In the genomic region with DNA sequence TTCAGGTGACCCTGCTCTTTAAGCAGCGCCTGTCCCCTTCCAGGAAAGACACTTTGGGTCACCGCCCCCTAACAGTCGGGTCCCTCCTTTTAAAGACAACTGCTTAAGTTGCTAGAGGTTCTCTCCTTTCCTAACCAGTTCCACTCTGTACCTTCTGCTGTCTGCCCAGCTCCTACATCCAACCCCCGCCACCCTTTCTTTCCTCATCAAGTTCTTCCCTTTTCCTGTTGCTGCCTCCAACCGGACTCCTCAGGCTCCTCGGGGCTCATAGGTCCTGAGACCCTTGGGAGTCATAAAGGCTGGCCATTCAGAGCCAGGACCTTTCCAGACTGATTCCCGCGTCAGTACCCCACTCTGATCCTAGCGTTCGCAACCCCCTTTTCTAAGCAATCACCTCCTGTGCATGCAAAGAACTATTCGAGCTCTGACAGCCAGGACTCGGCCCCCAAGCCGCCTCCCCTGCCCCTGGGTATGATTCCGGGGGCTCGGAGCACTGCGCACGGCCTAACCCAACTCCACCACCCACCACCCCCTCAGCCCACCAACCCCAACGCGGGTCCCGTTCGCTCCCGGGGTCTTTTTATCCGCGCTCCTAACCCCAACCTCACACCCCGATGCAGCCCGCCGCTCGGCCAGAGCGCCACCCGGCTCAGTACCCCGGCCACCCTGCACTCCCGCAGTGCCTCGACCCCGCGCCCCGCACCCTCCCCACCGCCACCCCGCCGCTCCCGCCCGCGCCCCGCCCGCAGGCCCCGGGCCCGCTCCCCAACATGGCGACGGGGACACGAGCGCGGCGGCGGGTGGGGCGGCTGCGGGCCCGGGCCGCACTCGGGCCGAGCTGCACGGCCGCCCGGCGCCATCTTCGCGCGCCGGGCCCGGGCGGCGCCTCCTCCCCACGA, we compare ENCODE assay signal across 8 mouse cellular contexts. TPM values are rescaled to one million over a fixed set of nuclear protein-coding genes. Genes with fewer than 3 reads are reported as not detected.
DNase-seq lines count a peak whose midpoint lies in the region; ATAC-seq and TF ChIP-seq lines count a peak whose summit lies in the region.

No protein-coding gene starts in this region.

- no peak for TF ChIP-seq EP300 in liver, postnatal 0 days (IDR thresholded peaks at IDR 0.05; ENCODE audit: low read depth)

- H3K27ac ChIP-seq in heart, embryonic 13.5 days (replicated peaks): peak overlapping the region; percentile 93
- peak overlapping the region; percentile 88 for H3K27ac ChIP-seq in kidney, embryonic 15.5 days
- peak overlapping the region; percentile 95 for H3K27ac ChIP-seq in liver, postnatal 0 days (ENCODE audit: low read depth)
- H3K27ac ChIP-seq in neural tube, embryonic 12.5 days: peak overlapping the region; percentile 79

- H3K4me3 ChIP-seq in E14TG2a.4 (replicated peaks; ENCODE audit: low read length): peak overlapping the region; percentile 83
- peak overlapping the region; percentile 92 for H3K4me3 ChIP-seq in heart, embryonic 13.5 days
- peak overlapping the region; percentile 95 for H3K4me3 ChIP-seq in kidney, embryonic 15.5 days (replicated peaks)
- peak overlapping the region; percentile 63 for H3K4me3 ChIP-seq in liver, postnatal 0 days (ENCODE audit: low read depth, low read length)
- H3K4me3 ChIP-seq in neural tube, embryonic 12.5 days: peak overlapping the region; percentile 97

- DNase-seq in brain, adult 2 months (ENCODE audit: low read depth, low spot score): peak; percentile 60
- DNase-seq in liver, postnatal 0 days: peak; percentile 57
- peak; percentile 11 to 17 for DNase-seq in thymus, adult 18-20 months

- H3K4me2 ChIP-seq in heart, embryonic 13.5 days: peak overlapping the region; percentile 83
- H3K4me2 ChIP-seq in kidney, embryonic 15.5 days: peak overlapping the region; percentile 76
- H3K4me2 ChIP-seq in liver, postnatal 0 days (ENCODE audit: low read depth, low read length): peak overlapping the region; percentile 93
- H3K4me2 ChIP-seq in neural tube, embryonic 12.5 days (replicated peaks): peak overlapping the region; percentile 75

- no peaks in the 10 kb centered on the region for H3K9me3 ChIP-seq in E14TG2a.4 (ENCODE audit: low read length)
- no peaks in the 10 kb centered on the region for H3K9me3 ChIP-seq in heart, embryonic 13.5 days
- H3K9me3 ChIP-seq in kidney, embryonic 15.5 days (replicated peaks): no peaks in the 10 kb centered on the region
- H3K9me3 ChIP-seq in liver, postnatal 0 days (ENCODE audit: low read length): no peaks in the 10 kb centered on the region
- no peaks in the 10 kb centered on the region for H3K9me3 ChIP-seq in neural tube, embryonic 12.5 days

- no peaks in the 10 kb centered on the region; the same call in 1 of the 2 replicates for H3K27me3 ChIP-seq in E14TG2a.4 (ENCODE audit: insufficient read depth, low read length)
- H3K27me3 ChIP-seq in heart, embryonic 13.5 days (replicated peaks): no peaks in the 10 kb centered on the region
- H3K27me3 ChIP-seq in kidney, embryonic 15.5 days: no peaks in the 10 kb centered on the region
- no peaks in the 10 kb centered on the region for H3K27me3 ChIP-seq in liver, postnatal 0 days (ENCODE audit: insufficient read depth, low read length)
- H3K27me3 ChIP-seq in neural tube, embryonic 12.5 days (replicated peaks): no peaks in the 10 kb centered on the region

- H3K36me3 ChIP-seq in E14TG2a.4 (ENCODE audit: insufficient read depth, low read length): no peaks in the 10 kb centered on the region
- H3K36me3 ChIP-seq in heart, embryonic 13.5 days: no peaks in the 10 kb centered on the region
- no peaks in the 10 kb centered on the region for H3K36me3 ChIP-seq in kidney, embryonic 15.5 days
- no peaks in the 10 kb centered on the region for H3K36me3 ChIP-seq in liver, postnatal 0 days (replicated peaks; ENCODE audit: insufficient read depth, low read length)
- no peaks in the 10 kb centered on the region for H3K36me3 ChIP-seq in neural tube, embryonic 12.5 days

- H3K4me1 ChIP-seq in E14TG2a.4 (replicated peaks; ENCODE audit: low read depth, low read length): peaks cover 29% of the 10 kb centered on the region
- peaks cover 44% of the 10 kb centered on the region for H3K4me1 ChIP-seq in heart, embryonic 13.5 days
- peaks cover 18% of the 10 kb centered on the region for H3K4me1 ChIP-seq in kidney, embryonic 15.5 days
- peaks cover 20% of the 10 kb centered on the region for H3K4me1 ChIP-seq in liver, postnatal 0 days (ENCODE audit: insufficient read depth)
- H3K4me1 ChIP-seq in neural tube, embryonic 12.5 days: peaks cover 18% of the 10 kb centered on the region

- peak overlapping the region; percentile 99 for H3K9ac ChIP-seq in heart, embryonic 13.5 days
- H3K9ac ChIP-seq in kidney, embryonic 15.5 days: peak overlapping the region; percentile 94
- H3K9ac ChIP-seq in liver, postnatal 0 days (replicated peaks): peak overlapping the region; percentile 96
- H3K9ac ChIP-seq in neural tube, embryonic 12.5 days: peak overlapping the region; percentile 97

- no peak for TF ChIP-seq CTCF in E14TG2a.4 (conservative IDR thresholded peaks at IDR 0.05; ENCODE audit: low read length)
- TF ChIP-seq CTCF in liver, postnatal 0 days (IDR thresholded peaks at IDR 0.05; ENCODE audit: low read depth): no peak

- ATAC-seq in erythroblast, adult 5-6 weeks (replicated peaks; ENCODE audit: low FRiP score, poor library complexity, severe bottlenecking): peak; percentile 47; the same call in 1 of the 2 replicates
- ATAC-seq in heart, embryonic 13.5 days (ENCODE audit: extremely low read depth, insufficient number of reproducible peaks, low FRiP score, low TSS enrichment): no peak; the same call in 1 of the 2 replicates
- ATAC-seq in kidney, embryonic 15.5 days (replicated peaks; ENCODE audit: low FRiP score): peak; percentile 74
- peak; percentile 78 for ATAC-seq in liver, postnatal 0 days
- peak; percentile 70 for ATAC-seq in neural tube, embryonic 12.5 days (ENCODE audit: low FRiP score, low read depth)

- WGBS in heart, embryonic 13.5 days: under 1% methylated on average over 59 of the region's 71 CpGs
- under 1% methylated on average over 61 of the region's 71 CpGs for whole genome bisulfite sequencing in kidney, embryonic 15.5 days
- WGBS in liver, postnatal 0 days (ENCODE audit: insufficient replicate concordance): under 1% methylated on average over 40 of the region's 71 CpGs
- WGBS in neural tube, embryonic 12.5 days: under 1% methylated on average over 47 of the region's 71 CpGs

RNA-seq across cellular contexts. Expression of gene Ncoa6, which starts 0.8 kb away (rescaled TPM):
- total RNA-seq in erythroblast, adult 5-6 weeks (2015; ENCODE audit: low replicate concordance): 29.6 and 35.9 TPM in 2 replicates
- 7.2 and 13.7 TPM in 2 replicates for total RNA-seq in erythroblast, adult 5-6 weeks (2017; ENCODE audit: low replicate concordance)
- polyA plus RNA-seq in heart, embryonic 13.5 days (2015; fragmentation: Nextera tagmentation; extraction: Ambion mirVana): 12.0 and 13.4 TPM in 2 replicates
- 18.0 and 19.3 TPM in 2 replicates for polyA plus RNA-seq in kidney, embryonic 15.5 days (2015; fragmentation: Nextera tagmentation; extraction: Ambion mirVana)
- polyA plus RNA-seq in liver, postnatal 0 days (2015; fragmentation: Nextera tagmentation; extraction: Ambion mirVana): 6.3 and 6.4 TPM in 2 replicates
- polyA plus RNA-seq in neural tube, embryonic 12.5 days (2016; fragmentation: Nextera tagmentation; extraction: Ambion mirVana): 24.5 and 27.7 TPM in 2 replicates

RNA-seq across cellular contexts. Expression of gene Acss2, which starts 44.8 kb away (rescaled TPM):
- total RNA-seq in erythroblast, adult 5-6 weeks (2015; ENCODE audit: low replicate concordance): 3.5 and 10.0 TPM in 2 replicates
- 16.4 and 20.1 TPM in 2 replicates for total RNA-seq in erythroblast, adult 5-6 weeks (2017; ENCODE audit: low replicate concordance)
- polyA plus RNA-seq in heart, embryonic 13.5 days (2015; fragmentation: Nextera tagmentation; extraction: Ambion mirVana): 13.1 and 14.4 TPM in 2 replicates
- polyA plus RNA-seq in kidney, embryonic 15.5 days (2015; fragmentation: Nextera tagmentation; extraction: Ambion mirVana): 12.5 and 13.0 TPM in 2 replicates
- polyA plus RNA-seq in liver, postnatal 0 days (2015; fragmentation: Nextera tagmentation; extraction: Ambion mirVana): 7.5 and 8.2 TPM in 2 replicates
- polyA plus RNA-seq in neural tube, embryonic 12.5 days (2016; fragmentation: Nextera tagmentation; extraction: Ambion mirVana): 27.9 and 31.2 TPM in 2 replicates

RNA-seq across cellular contexts. Expression of gene Ggt7, which starts 45.1 kb away (rescaled TPM):
- total RNA-seq in erythroblast, adult 5-6 weeks (2015; ENCODE audit: low replicate concordance): not detected in 2 replicates
- not detected in 2 replicates for total RNA-seq in erythroblast, adult 5-6 weeks (2017; ENCODE audit: low replicate concordance)
- 2.0 and 3.1 TPM in 2 replicates for polyA plus RNA-seq in heart, embryonic 13.5 days (2015; fragmentation: Nextera tagmentation; extraction: Ambion mirVana)
- 3.2 and 4.5 TPM in 2 replicates for polyA plus RNA-seq in kidney, embryonic 15.5 days (2015; fragmentation: Nextera tagmentation; extraction: Ambion mirVana)
- polyA plus RNA-seq in liver, postnatal 0 days (2015; fragmentation: Nextera tagmentation; extraction: Ambion mirVana): 0.22 and 0.25 TPM in 2 replicates
- polyA plus RNA-seq in neural tube, embryonic 12.5 days (2016; fragmentation: Nextera tagmentation; extraction: Ambion mirVana): 50.1 and 51.1 TPM in 2 replicates
